Mouse (Mus musculus) right cerebral cortex, postnatal 4 days (tissue): ENCODE measurements around the gene Mrpl57.
"Not testable (repeated sequence)": the region's sequence is repeated elsewhere in the genome, so short reads cannot be mapped to it uniquely, and the experiment has no call there.

ENCODE experiments used
- DNase-seq: peaks from one replicate; pipeline ENCODE4 v3.0.0-alpha.2; 2022

Mrpl57 gene

DNA sequence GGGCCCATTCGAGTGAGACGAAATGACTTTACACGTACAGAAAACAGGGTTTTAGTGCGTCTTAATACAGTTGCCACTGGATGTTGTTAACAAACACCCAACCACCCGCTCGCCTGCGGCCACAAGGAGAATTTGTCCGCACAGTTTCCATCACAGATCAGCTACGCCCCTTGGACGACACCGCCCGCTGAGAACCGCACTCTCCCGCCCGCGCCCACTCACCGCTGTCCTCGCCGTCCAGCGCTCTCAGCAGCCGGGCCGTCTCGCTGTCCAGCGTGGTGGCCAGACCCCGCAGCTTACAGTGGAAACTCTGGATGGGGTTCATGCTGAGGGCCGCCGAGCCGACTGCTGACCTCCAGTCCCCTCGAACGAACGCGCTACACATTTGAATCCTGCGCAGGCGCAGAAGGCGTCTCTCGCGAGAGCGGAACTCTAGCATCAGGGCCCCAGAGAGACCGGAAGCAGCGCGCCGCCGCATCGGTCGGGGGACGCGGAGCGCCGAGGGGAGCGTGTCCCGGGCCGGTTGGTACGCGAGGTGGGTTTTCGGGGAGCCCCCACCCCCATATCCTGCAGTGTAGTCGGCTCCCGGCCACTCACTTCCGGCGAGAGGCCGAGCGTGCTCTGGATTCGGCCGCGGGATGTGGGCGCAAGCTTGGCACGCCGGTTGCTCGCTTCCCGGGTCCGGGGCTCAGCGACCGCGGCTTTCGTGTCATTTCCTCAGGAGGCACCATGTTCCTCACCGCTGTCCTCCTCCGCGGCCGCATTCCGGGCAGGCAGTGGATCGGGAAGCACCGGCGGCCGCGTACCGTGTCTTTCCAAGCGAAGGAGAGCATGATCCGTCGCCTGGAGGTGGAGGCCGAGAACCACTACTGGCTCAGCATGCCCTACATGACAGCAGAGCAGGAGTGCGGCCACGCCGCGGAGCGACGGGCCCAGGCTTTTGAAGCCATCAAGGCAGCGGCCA lies at the start of gene Mrpl57, which contains the start of gene Ska3:
Mrpl57 (plus strand) TSS at position 447 of the 964 bp plus-strand sequence.
Ska3 (minus strand) TSS at position 398 of the 964 bp plus-strand sequence.
- DNase-seq: peak; percentile 90

DNA sequence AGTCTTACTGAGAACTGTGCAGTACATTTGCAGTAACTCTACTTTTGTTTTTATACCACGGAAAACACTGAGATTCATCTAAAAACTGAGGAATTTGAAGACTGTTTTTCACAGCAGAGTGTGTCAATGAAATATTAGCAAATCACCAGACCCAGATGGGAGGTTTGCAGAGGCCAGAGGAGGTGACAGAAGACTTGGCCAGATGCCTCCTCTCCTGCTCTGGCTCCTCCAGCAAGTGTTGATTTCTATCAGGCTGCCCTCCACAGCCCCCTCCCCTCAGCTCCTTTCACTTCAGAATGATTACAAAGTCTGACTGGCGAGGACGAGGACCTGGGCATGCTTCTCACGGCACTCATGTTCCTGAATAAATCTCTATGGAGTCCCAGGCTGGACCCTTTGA lies 38.6 kb upstream of the Mrpl57 start:
- no peak for DNase-seq

- no peak for DNase-seq
Measured at GRCm38 (mm10) chr14:57789311-57789710, 36.7 kb upstream of the Mrpl57 start.

- no peak for DNase-seq
Measured at GRCm38 (mm10) chr14:57789759-57790158, 36.3 kb upstream of the Mrpl57 start.

- DNase-seq: no peak
Measured at GRCm38 (mm10) chr14:57791171-57791570, 34.9 kb upstream of the Mrpl57 start.

DNA sequence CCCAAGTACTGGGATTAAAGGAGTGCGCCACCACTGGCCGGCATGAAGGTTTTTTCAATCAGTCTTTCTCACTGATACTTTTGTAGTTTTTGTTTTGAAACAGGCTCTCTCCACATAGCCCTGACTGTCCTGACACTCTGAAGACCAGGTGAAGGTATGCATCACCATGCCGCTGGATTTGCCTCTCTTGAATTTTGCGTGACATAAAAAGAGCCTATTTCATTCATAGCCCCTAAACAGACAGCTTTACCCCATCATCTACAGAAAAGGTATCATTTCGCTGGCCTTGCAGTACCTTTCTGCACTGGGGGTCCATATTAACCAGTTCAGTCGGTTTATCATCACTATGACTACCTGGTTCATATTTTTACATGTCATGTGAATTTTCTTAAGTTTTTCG lies 28.5 kb upstream of the Mrpl57 start:
- no peak for DNase-seq

- DNase-seq: peak; percentile 95
Measured at GRCm38 (mm10) chr14:57797991-57798931, 27.8 kb upstream of the Mrpl57 start, which contains the start of gene Sap18. Sap18 (plus strand) TSS chr14:57798180.

- DNase-seq: no peak
Measured at GRCm38 (mm10) chr14:57803731-57804130, 22.3 kb upstream of the Mrpl57 start.

DNA sequence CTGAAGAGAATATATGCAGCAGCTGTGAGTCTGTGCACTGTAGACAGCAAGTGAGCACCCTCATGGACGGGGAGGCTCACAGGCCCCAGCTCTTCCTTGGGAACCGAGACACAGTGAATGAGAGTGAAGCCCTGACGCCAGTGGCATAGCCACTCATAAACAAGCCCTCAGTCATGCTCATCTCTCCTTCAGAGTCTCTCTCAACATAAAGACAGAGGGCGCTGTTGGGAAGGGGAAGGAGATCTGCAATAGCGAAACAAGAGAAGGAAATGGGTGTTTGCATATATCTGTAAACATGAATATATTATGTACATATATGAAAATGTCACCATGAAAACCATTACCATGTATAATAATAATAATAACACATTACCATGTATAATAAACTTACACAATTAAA lies 17.5 kb upstream of the Mrpl57 start:
- DNase-seq: no peak

- DNase-seq: no peak
Measured at GRCm38 (mm10) chr14:57810886-57811285, 15.1 kb upstream of the Mrpl57 start.

DNA sequence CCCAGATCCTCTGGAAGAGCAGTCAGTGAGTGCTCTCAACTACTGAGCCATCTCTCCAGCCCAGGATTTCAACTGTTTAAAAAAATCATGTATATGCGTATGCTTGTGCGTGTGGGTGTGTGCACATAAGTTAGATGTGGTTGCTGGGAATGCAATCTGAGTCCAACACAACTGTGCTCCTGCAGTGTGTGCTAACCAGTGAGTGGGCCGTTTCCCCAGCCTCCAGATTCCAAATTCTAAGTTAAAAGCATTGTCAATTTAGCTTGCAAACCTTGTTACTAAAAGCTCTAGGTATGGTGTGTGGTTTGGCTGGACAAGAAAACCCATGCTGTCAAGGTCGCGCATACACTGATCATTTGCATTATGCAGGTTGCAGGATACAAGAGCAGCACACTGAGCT lies 14.2 kb upstream of the Mrpl57 start:
- no peak for DNase-seq

GRCm38 (mm10) chr14:57820839-57821238 lies 5.2 kb upstream of the Mrpl57 start:
- no peak for DNase-seq

- DNase-seq: no peak
Measured at GRCm38 (mm10) chr14:57827284-57827683, 1.2 kb downstream of the Mrpl57 start.

DNA sequence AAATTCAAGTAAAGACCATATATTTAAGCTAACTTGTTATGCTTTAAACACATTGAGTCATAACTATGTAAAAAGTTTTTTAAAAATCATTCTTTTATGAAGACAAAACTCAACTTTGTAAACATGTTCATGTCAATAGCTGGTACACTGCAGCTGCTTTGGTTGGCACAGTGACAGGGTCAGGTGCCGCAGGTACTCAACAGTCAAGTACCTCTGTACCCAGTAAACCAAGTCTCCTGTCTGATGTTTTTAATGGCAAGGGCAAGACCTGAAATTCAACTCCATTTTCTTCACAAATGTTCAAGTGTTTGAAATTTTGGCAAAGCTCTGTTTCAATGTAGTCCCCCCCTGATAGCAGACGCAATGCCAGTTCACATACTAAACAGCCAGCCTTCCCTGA lies 7.5 kb downstream of the Mrpl57 start:
- DNase-seq: no peak

GRCm38 (mm10) chr14:57835157-57835556 lies 9.1 kb downstream of the Mrpl57 start:
- DNase-seq: no peak

GRCm38 (mm10) chr14:57844535-57844934 lies 18.5 kb downstream of the Mrpl57 start:
- DNase-seq: no peak

GRCm38 (mm10) chr14:57848061-57848460 lies 22.0 kb downstream of the Mrpl57 start:
- DNase-seq: not testable (repeated sequence)

GRCm38 (mm10) chr14:57848646-57849045 lies 22.6 kb downstream of the Mrpl57 start:
- no peak for DNase-seq

DNA sequence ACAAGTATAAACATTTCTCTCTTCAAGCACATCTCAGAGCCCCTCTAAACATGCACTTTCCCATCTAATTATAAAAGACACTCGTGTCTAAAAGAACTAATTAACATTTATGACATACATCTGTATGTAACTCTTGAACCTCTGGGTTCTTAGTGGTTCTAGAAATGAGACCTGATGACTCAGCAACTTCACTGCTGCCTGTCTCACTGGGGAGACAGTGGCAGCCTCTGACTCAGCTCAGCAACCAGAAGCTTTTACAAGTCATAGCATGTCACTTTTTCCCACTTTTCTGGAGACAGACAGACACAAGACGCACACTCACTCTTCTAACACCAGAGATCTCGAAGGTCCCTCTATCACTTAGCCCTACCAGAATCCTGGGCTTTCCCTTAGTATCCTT lies 24.3 kb downstream of the Mrpl57 start:
- no peak for DNase-seq

GRCm38 (mm10) chr14:57852961-57853360 lies 26.9 kb downstream of the Mrpl57 start:
- no peak for DNase-seq

DNA sequence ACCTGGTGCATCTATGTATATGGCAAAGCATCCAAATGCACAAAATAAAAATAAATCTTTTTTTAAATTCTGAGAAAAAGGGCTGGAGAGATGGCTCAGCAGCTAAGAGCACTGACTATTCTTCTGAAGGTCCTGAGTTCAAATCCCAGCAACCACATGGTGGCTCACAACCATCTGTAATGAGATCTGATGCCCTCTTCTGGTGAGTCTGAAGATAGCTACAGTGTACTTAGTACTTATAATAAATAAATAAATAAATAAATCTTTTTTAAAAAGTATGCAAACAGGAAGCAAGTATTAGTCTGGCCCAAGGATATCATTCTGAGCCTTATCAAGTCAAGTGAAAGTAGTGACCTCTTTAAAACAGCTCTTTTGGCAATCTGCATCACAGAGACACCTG lies 30.0 kb downstream of the Mrpl57 start:
- not testable (repeated sequence) for DNase-seq

GRCm38 (mm10) chr14:57858601-57859000 lies 32.6 kb downstream of the Mrpl57 start:
- DNase-seq: no peak

- no peak for DNase-seq
Measured at GRCm38 (mm10) chr14:57859520-57859919, 33.5 kb downstream of the Mrpl57 start.
